9 mouse cellular contexts compared by ENCODE assay signal in the genomic region with DNA sequence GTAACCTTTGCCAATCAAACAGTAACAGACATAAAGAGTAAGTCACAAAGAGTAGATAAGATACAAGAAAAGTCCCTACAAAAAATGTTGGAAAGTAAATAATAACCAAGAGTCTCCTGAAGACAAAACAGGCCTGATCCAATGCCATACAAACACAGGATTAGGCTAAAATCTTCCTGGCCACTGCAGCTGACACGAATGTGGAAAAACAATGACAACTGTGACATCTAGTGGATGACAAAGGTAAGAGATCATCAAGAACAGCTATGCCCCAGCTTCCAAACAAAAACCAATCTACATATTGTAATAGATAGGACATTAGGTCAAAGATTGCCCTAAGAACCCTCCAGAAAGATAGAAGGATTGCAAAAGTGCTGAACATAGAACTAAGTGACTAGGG. TPM values are rescaled to one million over a fixed set of nuclear protein-coding genes. Genes with fewer than 3 reads are reported as not detected.
DNase-seq lines count a peak whose midpoint lies in the region; ATAC-seq and TF ChIP-seq lines count a peak whose summit lies in the region.
"Had no signal": no experiment of that assay in that cellular context is flagged by ENCODE, and none has a peak within 500 bp of the region (broad histone marks: within the 10 kb centered on the region; RNA-seq: fewer than 3 reads in every experiment).

No protein-coding gene starts in this region.

- 3% methylated on average over 1 of the region's 1 CpGs for WGBS in heart, adult 2 months
- whole genome bisulfite sequencing in liver, postnatal 0 days (ENCODE audit: insufficient replicate concordance): 0% methylated on average over 1 of the region's 1 CpGs
- WGBS in liver, embryonic 11.5 days: 3% methylated on average over 1 of the region's 1 CpGs

- no peak for ATAC-seq in liver, postnatal 0 days
- ATAC-seq in liver, embryonic 11.5 days (replicated peaks; ENCODE audit: low FRiP score): no peak

- H3K4me3 ChIP-seq in heart, adult 2 months: no peak overlapping the region
- no peak overlapping the region for H3K4me3 ChIP-seq in liver, postnatal 0 days (ENCODE audit: low read depth, low read length)
- H3K4me3 ChIP-seq in liver, embryonic 11.5 days (ENCODE audit: low read depth, low read length): no peak overlapping the region

- no peaks in the 10 kb centered on the region for H3K79me2 ChIP-seq in heart, adult 2 months (replicated peaks; ENCODE audit: control insufficient read depth, insufficient read depth, low read length)

- TF ChIP-seq POLR2A in heart, adult 2 months (IDR thresholded peaks at IDR 0.05; ENCODE audit: insufficient read depth, low read depth, low read length): no peak

- no peaks in the 10 kb centered on the region for H3K36me3 ChIP-seq in heart, adult 2 months (ENCODE audit: control insufficient read depth, insufficient read depth, low read length)
- H3K36me3 ChIP-seq in liver, postnatal 0 days (replicated peaks; ENCODE audit: insufficient read depth, low read length): no peaks in the 10 kb centered on the region
- no peaks in the 10 kb centered on the region for H3K36me3 ChIP-seq in liver, embryonic 11.5 days (ENCODE audit: control insufficient read depth, insufficient read depth, low read length)

- DNase-seq in heart, adult 2 months: no peak
- no peak for DNase-seq in heart, postnatal 36 days
- no peak for DNase-seq in liver, postnatal 0 days
- DNase-seq in liver, embryonic 11.5 days (ENCODE audit: low spot score): no peak
- DNase-seq in brain, embryonic 18.5 days (ENCODE audit: low read depth, low spot score): peak; percentile 26
- peak; percentile 79 for DNase-seq in retina, embryonic 14.5 days (ENCODE audit: low spot score)
- DNase-seq in right cerebral cortex, postnatal 25 days: no peak
- no peak for DNase-seq in kidney, postnatal 4 days

- peak; percentile 70 for TF ChIP-seq CTCF in heart, adult 2 months (IDR thresholded peaks at IDR 0.05)
- peak; percentile 67 for TF ChIP-seq CTCF in liver, postnatal 0 days (IDR thresholded peaks at IDR 0.05; ENCODE audit: low read depth)

- TF ChIP-seq EP300 in heart, adult 2 months (IDR thresholded peaks at IDR 0.05; ENCODE audit: insufficient read depth, low read depth, low read length): no peak
- no peak for TF ChIP-seq EP300 in liver, postnatal 0 days (IDR thresholded peaks at IDR 0.05; ENCODE audit: low read depth)

- no peaks in the 10 kb centered on the region for H3K9me3 ChIP-seq in liver, postnatal 0 days (ENCODE audit: low read length)
- H3K9me3 ChIP-seq in liver, embryonic 11.5 days (ENCODE audit: control insufficient read depth, low read length): no peaks in the 10 kb centered on the region

- no peaks in the 10 kb centered on the region for H3K4me1 ChIP-seq in heart, adult 2 months (ENCODE audit: control insufficient read depth, insufficient read depth, low read length)
- no peaks in the 10 kb centered on the region for H3K4me1 ChIP-seq in liver, postnatal 0 days (ENCODE audit: insufficient read depth)
- H3K4me1 ChIP-seq in liver, embryonic 11.5 days (replicated peaks; ENCODE audit: control insufficient read depth, insufficient read depth, low read length): no peaks in the 10 kb centered on the region

- intact Hi-C loops in heart, adult 2 months (cut with DNase I): loop anchor here (1.0 kb wide), 1 partner anchor 69 kb away; a partner anchor contains a TSS
- intact Hi-C loops in heart, postnatal 36 days (cut with DNase I): loop anchor here (1.0 kb wide), 1 partner anchor 69 kb away; a partner anchor contains a TSS

- no peaks in the 10 kb centered on the region for H3K27me3 ChIP-seq in heart, adult 2 months (ENCODE audit: control insufficient read depth, insufficient read depth, low read length)
- no peaks in the 10 kb centered on the region for H3K27me3 ChIP-seq in liver, postnatal 0 days (ENCODE audit: insufficient read depth, low read length)
- H3K27me3 ChIP-seq in liver, embryonic 11.5 days (replicated peaks; ENCODE audit: control insufficient read depth, insufficient read depth, low read length): no peaks in the 10 kb centered on the region

- no peak overlapping the region for H3K4me2 ChIP-seq in liver, postnatal 0 days (ENCODE audit: low read depth, low read length)
- H3K4me2 ChIP-seq in liver, embryonic 11.5 days: no peak overlapping the region

- no peak overlapping the region for H3K27ac ChIP-seq in heart, adult 2 months
- H3K27ac ChIP-seq in liver, postnatal 0 days (ENCODE audit: low read depth): no peak overlapping the region
- H3K27ac ChIP-seq in liver, embryonic 11.5 days (ENCODE audit: low read depth, low read length): no peak overlapping the region

- no peak overlapping the region for H3K9ac ChIP-seq in heart, adult 2 months (ENCODE audit: low read depth, low read length)
- H3K9ac ChIP-seq in liver, postnatal 0 days (replicated peaks): no peak overlapping the region
- no peak overlapping the region for H3K9ac ChIP-seq in liver, embryonic 11.5 days (ENCODE audit: low read depth, low read length)

RNA-seq across cellular contexts. Expression of a gene that starts 19.2 kb away (rescaled TPM):
- under 1 TPM; 0.31 to 0.59 TPM for total RNA-seq in heart, adult 2 months (2021)
- polyA plus RNA-seq in heart, adult 2 months (2012; rRNA removed): 0.47 and 0.56 TPM in 2 replicates
- under 1 TPM; 0.22 to 0.44 TPM for total RNA-seq in heart, postnatal 36 days (2021)
- 0.36 and 0.51 TPM in 2 replicates for polyA plus RNA-seq in liver, postnatal 0 days (2015; fragmentation: Nextera tagmentation; extraction: Ambion mirVana)
- polyA plus RNA-seq in liver, embryonic 11.5 days (2014; fragmentation: Nextera tagmentation; extraction: Ambion mirVana): 16.3 and 20.6 TPM in 2 replicates
- total RNA-seq: neutrophil, adult 5-6 weeks had no signal

RNA-seq across cellular contexts. Expression of a gene that starts 32.9 kb away (rescaled TPM):
- 10 to 100 TPM; 35.8 to 42.2 TPM for total RNA-seq in heart, adult 2 months (2021)
- 14.2 and 29.8 TPM in 2 replicates for polyA plus RNA-seq in heart, adult 2 months (2012; rRNA removed)
- total RNA-seq in heart, postnatal 36 days (2021): 10 to 100 TPM; 32.2 to 38.4 TPM
- polyA plus RNA-seq in liver, postnatal 0 days (2015; fragmentation: Nextera tagmentation; extraction: Ambion mirVana): 46.4 and 46.7 TPM in 2 replicates
- 49.5 and 51.6 TPM in 2 replicates for polyA plus RNA-seq in liver, embryonic 11.5 days (2014; fragmentation: Nextera tagmentation; extraction: Ambion mirVana)

RNA-seq across cellular contexts. Expression of a gene that starts 33.1 kb away (rescaled TPM):
- total RNA-seq in heart, adult 2 months (2021): 1 to 10 TPM; 7.5 to 9.2 TPM
- polyA plus RNA-seq in heart, adult 2 months (2012; rRNA removed): 3.4 and 4.5 TPM in 2 replicates
- 1 to 10 TPM; 6.5 to 6.9 TPM for total RNA-seq in heart, postnatal 36 days (2021)
- 10.8 and 10.9 TPM in 2 replicates for polyA plus RNA-seq in liver, postnatal 0 days (2015; fragmentation: Nextera tagmentation; extraction: Ambion mirVana)
- polyA plus RNA-seq in liver, embryonic 11.5 days (2014; fragmentation: Nextera tagmentation; extraction: Ambion mirVana): 31.3 and 31.9 TPM in 2 replicates

RNA-seq across cellular contexts. Expression of a gene that starts 48.3 kb away (rescaled TPM):
- 10 to 100 TPM in 1 of 2 experiments, 1 to 10 TPM in 1; 8.5 to 10.2 TPM for total RNA-seq in heart, adult 2 months (2021)
- polyA plus RNA-seq in heart, adult 2 months (2012; rRNA removed): 12.9 and 18.9 TPM in 2 replicates
- 10 to 100 TPM; 10.6 to 10.7 TPM for total RNA-seq in heart, postnatal 36 days (2021)
- polyA plus RNA-seq in liver, postnatal 0 days (2015; fragmentation: Nextera tagmentation; extraction: Ambion mirVana): 2.7 and 3.5 TPM in 2 replicates
- 24.2 and 26.6 TPM in 2 replicates for polyA plus RNA-seq in liver, embryonic 11.5 days (2014; fragmentation: Nextera tagmentation; extraction: Ambion mirVana)

Comparison
In these comparisons a context has a peak if more than half of its experiments do, and no peak if none do; other contexts are left out.
1. RNA of a gene that starts 19.2 kb away (polyA plus RNA-seq): 16.3 to 20.6 TPM in liver, embryonic 11.5 days; 0.47 to 0.56 TPM in heart, adult 2 months and 0.36 to 0.51 TPM in liver, postnatal 0 days; every median in the first group is over 10 times any median in the second.
2. DNase-seq: peak in brain, embryonic 18.5 days (single experiment) and retina, embryonic 14.5 days (single experiment); none in heart, adult 2 months (0 of 2), heart, postnatal 36 days (0 of 2), liver, postnatal 0 days (single experiment), liver, embryonic 11.5 days (single experiment), right cerebral cortex, postnatal 25 days (single experiment) and kidney, postnatal 4 days (0 of 2).